Mouse (Mus musculus): ENCODE measurements around the gene Rps2. TPM values are rescaled to one million over a fixed set of nuclear protein-coding genes. Genes with fewer than 3 reads are reported as not detected.

Rps2 gene
- polyA plus RNA-seq, 1 experiment from 2014 or later, result 1,161 TPM

- no peak overlapping the region for H3K27ac ChIP-seq
- H3K4me2 ChIP-seq, result peak overlapping the region; percentile 82
- ATAC-seq (ENCODE audit: insufficient number of reproducible peaks, insufficient read depth, low FRiP score, low TSS enrichment, low read depth), result no peak
Observed at GRCm38 (mm10) chr17:24722220-24722924, 4.5 kb downstream of the Rps2 start.

GRCm38 (mm10) chr17:24723122-24723880, 5.4 kb downstream of the Rps2 start:
- H3K4me3 ChIP-seq (replicated peaks), result peak overlapping the region; percentile 81
- H3K4me2 ChIP-seq, result peak overlapping the region; percentile 82
- peak overlapping the region; percentile 80; the same call in 1 of the 2 replicates for H3K27ac ChIP-seq
- 5% methylated on average over 12 of the region's 12 CpGs for WGBS
- H3K9me3 ChIP-seq, result no peaks in the 10 kb centered on the region
- H3K4me1 ChIP-seq (replicated peaks), result peaks cover 32% of the 10 kb centered on the region
- H3K36me3 ChIP-seq, result peaks cover 24% of the 10 kb centered on the region
- no peak for ATAC-seq (ENCODE audit: insufficient number of reproducible peaks, insufficient read depth, low FRiP score, low TSS enrichment, low read depth)
- peak overlapping the region; percentile 88 for H3K9ac ChIP-seq (replicated peaks)
- H3K27me3 ChIP-seq, result no peaks in the 10 kb centered on the region

More at GRCm38 (mm10) chr17:24722220-24722924, 4.5 kb downstream of the Rps2 start:
- peaks cover 32% of the 10 kb centered on the region for H3K4me1 ChIP-seq (replicated peaks)
- H3K4me3 ChIP-seq (replicated peaks), result 0 out of 2 replicates have a peak overlapping the region, but pooled peaks have one; percentile 8
- H3K27me3 ChIP-seq, result no peaks in the 10 kb centered on the region
- 34% methylated on average over 13 of the region's 13 CpGs for WGBS
- no peaks in the 10 kb centered on the region for H3K9me3 ChIP-seq
- H3K9ac ChIP-seq (replicated peaks), result 0 out of 2 replicates have a peak overlapping the region, but pooled peaks have one; percentile 19
- peaks cover 33% of the 10 kb centered on the region for H3K36me3 ChIP-seq

- no peaks in the 10 kb centered on the region for H3K9me3 ChIP-seq
- peak overlapping the region; percentile 80 for H3K27ac ChIP-seq
- peak overlapping the region; percentile 81 for H3K4me3 ChIP-seq (replicated peaks)
- H3K4me2 ChIP-seq, result peak overlapping the region; percentile 82
- H3K4me1 ChIP-seq (replicated peaks), result peaks cover 28% of the 10 kb centered on the region
- peak overlapping the region; percentile 88 for H3K9ac ChIP-seq (replicated peaks)
- under 1% methylated on average over 15 of the region's 15 CpGs for WGBS
- peaks cover 18% of the 10 kb centered on the region for H3K36me3 ChIP-seq
- no peak for ATAC-seq (ENCODE audit: insufficient number of reproducible peaks, insufficient read depth, low FRiP score, low TSS enrichment, low read depth)
- peaks cover 3% of the 10 kb centered on the region; the same call in 1 of the 2 replicates for H3K27me3 ChIP-seq
Observed at GRCm38 (mm10) chr17:24723881-24724180, 5.9 kb downstream of the Rps2 start.

DNA sequence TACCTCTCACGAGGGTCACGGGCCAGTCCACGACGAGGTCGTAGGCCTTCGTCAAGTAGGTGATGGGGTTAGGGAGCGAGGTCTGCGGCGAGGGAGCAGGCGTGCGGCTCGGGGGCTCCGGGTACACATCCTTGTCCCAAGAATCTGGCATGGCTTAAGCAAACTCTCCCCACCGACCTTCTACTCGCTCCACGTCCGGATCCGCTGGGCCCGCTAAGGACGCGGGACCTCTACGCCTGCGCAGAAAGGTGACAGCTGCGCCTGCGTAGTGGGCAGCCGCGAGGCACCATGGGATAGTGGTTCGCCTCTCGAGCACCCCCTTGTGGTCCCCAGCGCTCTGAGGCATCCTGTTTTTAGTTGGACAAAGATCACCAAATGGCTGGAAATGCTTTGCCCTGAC, 6.3 kb downstream of the Rps2 start, which contains the start of gene Ndufb10:
Gene Ndufb10 (minus strand): TSS at position 295 of the 400 bp plus-strand sequence.
- Histone ChIP-seq H3K9me3 (no peaks in the 10 kb centered on the region), H3K27me3 (peaks cover 3% of the 10 kb centered on the region; the same call in 1 of the 2 replicates), H3K27ac (peak within 1 kb of the TSS; percentile 80), H3K4me3 (replicated peaks) (peak within 1 kb of the TSS; percentile 81), H3K4me1 (replicated peaks) (peaks cover 26% of the 10 kb centered on the region), H3K36me3 (peaks cover 18% of the 10 kb centered on the region), H3K4me2 (peak within 1 kb of the TSS; percentile 82), H3K9ac (replicated peaks) (peak within 1 kb of the TSS; percentile 88)
- peak; percentile 65 for ATAC-seq (ENCODE audit: insufficient number of reproducible peaks, insufficient read depth, low FRiP score, low TSS enrichment, low read depth)
- under 1% methylated on average over 30 of the region's 30 CpGs for WGBS

GRCm38 (mm10) chr17:24725637-24726390, 7.9 kb downstream of the Rps2 start:
- H3K27me3 ChIP-seq, result peaks cover 3% of the 10 kb centered on the region; the same call in 1 of the 2 replicates
- H3K4me2 ChIP-seq, result no peak overlapping the region
- peaks cover 26% of the 10 kb centered on the region for H3K4me1 ChIP-seq (replicated peaks)
- no peaks in the 10 kb centered on the region for H3K9me3 ChIP-seq
- no peak overlapping the region for H3K4me3 ChIP-seq (replicated peaks)
- H3K36me3 ChIP-seq, result peaks cover 16% of the 10 kb centered on the region
- no peak for ATAC-seq (ENCODE audit: insufficient number of reproducible peaks, insufficient read depth, low FRiP score, low TSS enrichment, low read depth)
- 71% methylated on average over 3 of the region's 3 CpGs for WGBS
- H3K27ac ChIP-seq, result no peak overlapping the region
- no peak overlapping the region for H3K9ac ChIP-seq (replicated peaks)

DNA sequence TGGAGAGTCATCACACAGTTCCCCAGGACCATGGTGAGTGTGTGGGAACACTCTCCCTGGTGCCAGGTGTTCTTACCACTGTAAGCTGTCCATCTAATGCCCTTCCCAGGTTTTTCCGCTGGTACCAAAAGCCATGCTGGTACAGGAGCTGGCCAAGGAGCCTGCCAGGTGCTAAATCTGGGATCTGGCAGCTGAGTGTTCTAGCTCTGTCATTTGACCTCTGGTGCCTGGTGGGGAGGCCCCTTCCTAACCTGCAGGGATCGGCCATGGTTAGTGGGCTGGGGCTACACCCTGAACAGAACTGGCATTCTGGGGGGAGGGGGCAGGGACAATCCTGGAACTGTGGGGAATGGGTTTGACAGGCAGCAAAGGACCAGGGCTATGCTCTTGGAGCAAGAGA, 9.7 kb downstream of the Rps2 start, which contains the start of gene Rpl3l:
Gene Rpl3l (plus strand): TSS at position 203 of the 400 bp plus-strand sequence.
- Histone ChIP-seq H3K27me3 (peaks cover 14% of the 10 kb centered on the region; the same call in 1 of the 2 replicates), H3K4me2 (no peak within 1 kb of the TSS), H3K9me3 (no peaks in the 10 kb centered on the region), H3K36me3 (peaks cover under 1% of the 10 kb centered on the region), H3K4me1 (replicated peaks) (peaks cover 10% of the 10 kb centered on the region), H3K4me3 (replicated peaks) (no peak within 1 kb of the TSS), H3K9ac (replicated peaks) (no peak within 1 kb of the TSS; the same call in 1 of the 2 replicates), H3K27ac (no peak within 1 kb of the TSS)
- ATAC-seq (ENCODE audit: insufficient number of reproducible peaks, insufficient read depth, low FRiP score, low TSS enrichment, low read depth), result no peak
- 58% methylated on average over 2 of the region's 2 CpGs for WGBS

- H3K27ac ChIP-seq, result no peak overlapping the region
- peaks cover 5% of the 10 kb centered on the region for H3K4me1 ChIP-seq (replicated peaks)
- H3K9me3 ChIP-seq, result no peaks in the 10 kb centered on the region
- H3K4me2 ChIP-seq, result no peak overlapping the region
- ATAC-seq (ENCODE audit: insufficient number of reproducible peaks, insufficient read depth, low FRiP score, low TSS enrichment, low read depth), result no peak
- no peak overlapping the region for H3K4me3 ChIP-seq (replicated peaks)
- no peaks in the 10 kb centered on the region for H3K36me3 ChIP-seq
- WGBS, result 69% methylated on average over 17 of the region's 17 CpGs
- peaks cover 14% of the 10 kb centered on the region; the same call in 1 of the 2 replicates for H3K27me3 ChIP-seq
- H3K9ac ChIP-seq (replicated peaks), result no peak overlapping the region; the same call in 1 of the 2 replicates
Observed at GRCm38 (mm10) chr17:24728184-24728583, 10.3 kb downstream of the Rps2 start.

GRCm38 (mm10) chr17:24729067-24729466, 11.2 kb downstream of the Rps2 start:
- ATAC-seq (ENCODE audit: insufficient number of reproducible peaks, insufficient read depth, low FRiP score, low TSS enrichment, low read depth), result no peak
- Histone ChIP-seq H3K9me3 (no peaks in the 10 kb centered on the region), H3K4me2 (no peak overlapping the region), H3K36me3 (no peaks in the 10 kb centered on the region), H3K27me3 (peaks cover 14% of the 10 kb centered on the region; the same call in 1 of the 2 replicates), H3K9ac (replicated peaks) (no peak overlapping the region), H3K4me1 (replicated peaks) (no peaks in the 10 kb centered on the region), H3K27ac (no peak overlapping the region), H3K4me3 (replicated peaks) (no peak overlapping the region)
- 83% methylated on average over 6 of the region's 6 CpGs for WGBS

DNA sequence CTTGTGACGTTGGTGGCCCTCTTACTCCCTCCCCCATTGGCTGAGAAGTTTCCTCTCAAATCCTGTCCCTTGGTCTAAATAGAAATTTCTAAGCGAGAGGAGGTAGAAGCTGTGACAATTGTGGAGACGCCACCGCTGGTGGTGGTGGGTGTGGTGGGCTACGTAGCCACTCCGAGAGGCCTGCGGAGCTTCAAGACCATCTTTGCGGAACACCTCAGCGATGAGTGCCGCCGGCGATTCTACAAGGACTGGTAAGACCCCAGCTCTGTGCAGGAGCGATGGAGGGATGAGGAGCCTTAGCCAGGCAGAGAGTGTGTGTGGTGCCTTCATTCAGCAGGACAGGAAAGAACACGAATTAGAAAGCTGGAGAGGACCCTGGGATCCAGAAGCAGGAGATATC, 12.9 kb downstream of the Rps2 start:
- Histone ChIP-seq H3K4me3 (replicated peaks) (no peak overlapping the region), H3K27me3 (peaks cover 14% of the 10 kb centered on the region; the same call in 1 of the 2 replicates), H3K4me1 (replicated peaks) (no peaks in the 10 kb centered on the region), H3K36me3 (no peaks in the 10 kb centered on the region), H3K9me3 (no peaks in the 10 kb centered on the region), H3K27ac (no peak overlapping the region), H3K4me2 (no peak overlapping the region), H3K9ac (replicated peaks) (no peak overlapping the region)
- ATAC-seq (ENCODE audit: insufficient number of reproducible peaks, insufficient read depth, low FRiP score, low TSS enrichment, low read depth), result no peak
- WGBS, result 81% methylated on average over 14 of the region's 14 CpGs

- 79% methylated on average over 12 of the region's 12 CpGs for WGBS
- Histone ChIP-seq H3K27ac (no peak overlapping the region), H3K27me3 (peaks cover 14% of the 10 kb centered on the region; the same call in 1 of the 2 replicates), H3K4me2 (no peak overlapping the region), H3K9me3 (no peaks in the 10 kb centered on the region), H3K4me3 (replicated peaks) (no peak overlapping the region), H3K4me1 (replicated peaks) (peaks cover 6% of the 10 kb centered on the region), H3K9ac (replicated peaks) (no peak overlapping the region), H3K36me3 (no peaks in the 10 kb centered on the region)
- no peak for ATAC-seq (ENCODE audit: insufficient number of reproducible peaks, insufficient read depth, low FRiP score, low TSS enrichment, low read depth)
Observed at GRCm38 (mm10) chr17:24732233-24732935, 14.5 kb downstream of the Rps2 start.
